Mouse (Mus musculus): ENCODE data around the gene Myo16.

DNA sequence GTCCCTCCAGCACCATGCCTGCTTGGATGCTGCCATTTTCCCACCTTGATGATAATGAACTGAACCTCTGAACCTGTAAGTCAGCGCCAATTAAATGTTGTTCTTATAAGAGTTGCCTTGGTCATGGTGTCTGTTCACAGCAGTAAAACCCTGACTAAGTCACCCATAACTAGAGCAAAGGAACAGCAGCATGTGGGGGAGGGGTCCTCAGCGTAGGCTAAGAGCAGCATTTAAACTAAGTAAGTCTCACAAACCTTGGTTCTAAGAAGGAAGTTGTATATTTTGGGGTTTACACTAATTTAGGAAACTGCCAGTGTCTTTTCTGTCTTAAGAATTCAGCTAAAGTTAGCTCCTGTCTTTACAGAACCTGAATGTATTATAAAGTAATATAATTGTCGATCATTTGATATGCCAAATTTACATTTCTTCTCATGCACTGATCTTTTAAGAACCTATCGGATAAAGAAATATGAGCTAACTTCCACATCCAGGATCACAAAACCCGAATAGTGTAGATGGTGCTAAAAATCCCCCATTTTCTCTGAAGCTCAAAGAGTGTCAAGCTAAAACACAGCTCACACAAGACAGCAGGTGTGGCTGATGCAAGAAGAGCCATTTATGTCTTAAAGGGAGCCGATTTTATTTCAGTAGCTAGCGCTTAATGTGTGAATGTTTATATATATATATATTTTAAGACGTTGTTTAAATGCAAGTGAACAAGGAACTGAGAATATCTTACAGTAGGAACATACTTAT is 45.0 kb upstream of the Myo16 start:
- no peak for TF ChIP-seq POLR2A (IDR thresholded peaks at IDR 0.05; ENCODE audit: insufficient read depth, low read depth, low read length)
- no peak for TF ChIP-seq CTCF (IDR thresholded peaks at IDR 0.05)
- TF ChIP-seq EP300 (IDR thresholded peaks at IDR 0.05; ENCODE audit: insufficient read depth, low read depth, low read length), result no peak

Measured in heart, adult 2 months (tissue).